Mouse (Mus musculus) liver, embryonic 15.5 days (tissue): ENCODE measurements at regions not wholly inside any gene's neighbourhood (a gene's known extent, or its start where the extent isn't known, plus 50 kb on each side); places are given as distances from the start of the nearest gene placed in this dataset.

ENCODE experiments used
- ATAC-seq: fragments of 200-750 bp; cut with Nextera tagmentation; 2 replicates; pipeline ENCODE4 v1.8.0; 2017; ENCODE audit warnings: moderate number of reproducible peaks, mild to moderate bottlenecking, moderate library complexity; ENCODE audit not compliant: insufficient read depth
- H3K27ac ChIP-seq: fragments of 300-500 bp; sonication (generic); replicated peaks from 2 replicates; pipeline ENCODE4 v1.5.1; 2015; ENCODE audit warnings: mild to moderate bottlenecking, inconsistent platforms
- H3K27me3 ChIP-seq: fragments of 300-500 bp; sonication (generic); 2 replicates; pipeline ENCODE4 v1.6.1; 2015; ENCODE audit warnings: mild to moderate bottlenecking, inconsistent platforms
- H3K36me3 ChIP-seq: fragments of 300-500 bp; sonication (generic); replicated peaks from 2 replicates; pipeline ENCODE4 v1.6.1; 2015; ENCODE audit warnings: moderate library complexity, mild to moderate bottlenecking, inconsistent platforms
- H3K4me1 ChIP-seq: fragments of 300-500 bp; sonication (generic); replicated peaks from 2 replicates; pipeline ENCODE4 v1.6.1; 2015; ENCODE audit warnings: inconsistent platforms
- H3K4me2 ChIP-seq: fragments of 300-500 bp; sonication (generic); 2 replicates; pipeline ENCODE4 v1.6.1; 2015; ENCODE audit warnings: moderate library complexity, mild to moderate bottlenecking, inconsistent platforms
- H3K4me3 ChIP-seq: fragments of 300-500 bp; sonication (generic); replicated peaks from 2 replicates; pipeline ENCODE4 v1.5.1; 2015; ENCODE audit warnings: mild to moderate bottlenecking, inconsistent platforms
- H3K9ac ChIP-seq: fragments of 300-500 bp; sonication (generic); 2 replicates; pipeline ENCODE4 v1.6.1; 2015; ENCODE audit warnings: moderate library complexity, mild to moderate bottlenecking, inconsistent platforms
- H3K9me3 ChIP-seq: fragments of 300-500 bp; sonication (generic); replicated peaks from 2 replicates; pipeline ENCODE4 v1.6.1; 2016; ENCODE audit warnings: inconsistent platforms
- WGBS: fragments of 180-500 bp; shearing (Covaris S2); methylation state at CpG from one replicate; pipeline ENCODE4 v1.1.7; 2015; ENCODE audit warnings: mixed read lengths; ENCODE audit not compliant: insufficient replicate concordance; 5-methylcytosine and 5-hydroxymethylcytosine counted together

DNA sequence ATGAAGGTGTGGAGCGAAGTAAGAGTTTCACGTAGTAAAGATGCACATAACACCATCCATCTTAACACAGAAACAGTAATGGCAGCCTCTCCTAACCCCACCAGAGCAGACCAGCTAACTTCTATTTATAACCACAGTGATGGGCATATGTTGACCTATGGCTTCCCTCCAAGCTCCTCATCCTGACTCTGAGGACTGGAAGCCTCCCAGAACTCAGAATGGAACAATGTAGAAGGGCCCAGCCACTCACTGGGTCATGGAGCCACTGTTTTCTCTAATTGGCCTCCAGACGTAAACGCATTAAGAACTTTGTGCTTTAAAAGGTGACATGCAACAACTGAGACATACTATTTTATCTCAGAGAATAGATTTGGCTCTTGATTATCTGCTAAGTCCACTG, 77.0 kb downstream of the Irs2 start:
- Histone ChIP-seq H3K4me2 (no peak overlapping the region), H3K36me3 (no peaks in the 10 kb centered on the region), H3K27ac (no peak overlapping the region), H3K9me3 (no peaks in the 10 kb centered on the region), H3K27me3 (peaks cover 35% of the 10 kb centered on the region), H3K4me1 (peaks cover 22% of the 10 kb centered on the region; the same call in 1 of the 2 replicates), H3K4me3 (no peak overlapping the region), H3K9ac (no peak overlapping the region)
- no peak for ATAC-seq
- WGBS: 64% methylated on average over 4 of the region's 4 CpGs

DNA sequence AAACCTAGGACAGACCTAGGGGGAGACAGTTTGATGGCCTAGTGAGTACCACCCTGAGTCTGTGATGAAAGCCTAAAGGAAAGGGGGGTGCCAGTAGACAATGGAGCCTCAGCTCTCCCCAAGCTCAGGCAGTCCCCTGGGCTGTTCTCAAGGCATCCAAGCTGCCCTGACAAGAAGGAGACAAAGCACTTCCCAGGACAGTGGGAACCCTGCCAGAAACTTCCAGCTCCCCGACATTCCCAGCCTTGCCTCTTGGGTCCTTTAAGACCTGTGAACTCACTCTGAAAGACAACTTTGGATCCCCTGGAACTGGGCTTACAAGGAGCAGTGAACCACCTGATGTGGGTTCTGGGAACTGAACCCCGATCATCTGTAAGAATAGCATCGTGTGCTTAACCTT, 79.4 kb downstream of the Irs2 start:
- Histone ChIP-seq H3K4me3 (no peak overlapping the region), H3K27ac (0 out of 2 replicates have a peak overlapping the region, but pooled peaks have one; percentile 14), H3K36me3 (no peaks in the 10 kb centered on the region), H3K9me3 (no peaks in the 10 kb centered on the region), H3K4me1 (peaks cover 28% of the 10 kb centered on the region), H3K9ac (no peak overlapping the region), H3K27me3 (peaks cover 50% of the 10 kb centered on the region), H3K4me2 (no peak overlapping the region)
- whole genome bisulfite sequencing: 63% methylated on average over 3 of the region's 3 CpGs
- no peak for ATAC-seq

DNA sequence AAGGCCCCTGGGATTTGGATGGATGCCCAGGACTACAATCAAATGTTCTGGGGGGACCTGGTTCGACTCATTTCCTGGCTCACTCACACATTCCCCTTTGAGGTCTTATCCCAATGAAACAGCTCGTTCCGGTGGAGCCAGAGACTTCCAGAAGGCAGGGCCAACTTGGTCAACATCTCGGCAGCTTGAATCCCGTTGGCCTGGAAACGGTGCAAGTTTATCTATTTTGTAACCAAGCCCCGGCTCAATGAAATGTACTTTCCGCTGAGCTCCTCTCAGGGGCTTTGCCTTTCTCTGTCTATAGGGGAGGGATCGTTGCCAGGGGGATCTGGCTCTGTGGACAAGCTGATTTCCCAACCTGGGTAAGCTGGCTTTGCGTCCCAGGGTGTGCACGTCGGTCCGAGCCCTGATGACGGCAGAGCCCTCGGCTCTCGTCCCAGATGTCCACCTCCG, 79.9 kb downstream of the Irs2 start:
- H3K4me3 ChIP-seq: no peak overlapping the region
- H3K36me3 ChIP-seq: no peaks in the 10 kb centered on the region
- H3K27ac ChIP-seq: peak overlapping the region; percentile 14; the same call in 1 of the 2 replicates
- H3K9me3 ChIP-seq: no peaks in the 10 kb centered on the region
- peaks cover 55% of the 10 kb centered on the region for H3K27me3 ChIP-seq
- peaks cover 33% of the 10 kb centered on the region for H3K4me1 ChIP-seq
- peak; percentile 72 for ATAC-seq
- H3K4me2 ChIP-seq: no peak overlapping the region
- H3K9ac ChIP-seq: no peak overlapping the region
- 59% methylated on average over 17 of the region's 17 CpGs for WGBS

DNA sequence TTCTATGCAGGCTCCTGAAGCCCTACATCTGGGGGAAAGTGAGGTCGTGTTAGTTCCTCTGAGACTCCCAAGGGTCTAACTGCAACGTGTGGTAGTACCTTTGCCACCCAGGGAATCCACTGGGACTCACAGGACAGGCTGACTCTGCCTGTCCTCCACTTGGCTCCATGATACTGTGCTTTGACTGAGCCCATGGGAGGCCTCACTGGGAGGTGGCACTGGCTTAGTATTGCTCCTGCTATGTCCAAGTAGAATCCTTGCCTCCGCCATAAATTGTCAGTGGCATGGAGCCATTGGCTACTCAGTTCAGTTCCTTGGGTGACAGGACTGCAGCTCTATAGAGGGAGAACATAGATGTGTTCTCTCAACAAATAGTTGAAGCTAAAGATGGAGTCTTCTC, 81.1 kb downstream of the Irs2 start:
- no peaks in the 10 kb centered on the region for H3K9me3 ChIP-seq
- H3K4me2 ChIP-seq: no peak overlapping the region
- no peak overlapping the region for H3K27ac ChIP-seq
- peaks cover 39% of the 10 kb centered on the region for H3K4me1 ChIP-seq
- WGBS: 53% methylated on average over 3 of the region's 3 CpGs
- no peak for ATAC-seq
- no peak overlapping the region for H3K4me3 ChIP-seq
- no peaks in the 10 kb centered on the region for H3K36me3 ChIP-seq
- H3K27me3 ChIP-seq: peaks cover 57% of the 10 kb centered on the region
- H3K9ac ChIP-seq: no peak overlapping the region

- Histone ChIP-seq H3K9me3 (no peaks in the 10 kb centered on the region), H3K27me3 (peaks cover 57% of the 10 kb centered on the region), H3K4me2 (no peak overlapping the region), H3K9ac (no peak overlapping the region), H3K4me3 (no peak overlapping the region), H3K36me3 (no peaks in the 10 kb centered on the region), H3K27ac (no peak overlapping the region), H3K4me1 (peaks cover 45% of the 10 kb centered on the region)
- ATAC-seq: no peak
Measured at GRCm38 (mm10) chr8:10926518-10926915, 81.7 kb downstream of the Irs2 start.

GRCm38 (mm10) chr8:10925582-10926517, 82.4 kb downstream of the Irs2 start:
- H3K36me3 ChIP-seq: no peaks in the 10 kb centered on the region
- no peak overlapping the region for H3K4me3 ChIP-seq
- H3K4me1 ChIP-seq: peaks cover 46% of the 10 kb centered on the region
- 22% methylated on average over 18 of the region's 18 CpGs for WGBS
- H3K27me3 ChIP-seq: peaks cover 57% of the 10 kb centered on the region
- H3K27ac ChIP-seq: no peak overlapping the region
- no peak overlapping the region for H3K4me2 ChIP-seq
- no peak for ATAC-seq
- H3K9ac ChIP-seq: no peak overlapping the region
- no peaks in the 10 kb centered on the region for H3K9me3 ChIP-seq

- Histone ChIP-seq H3K36me3 (no peaks in the 10 kb centered on the region), H3K4me3 (peak overlapping the region; percentile 10; the same call in 1 of the 2 replicates), H3K27me3 (peaks cover 53% of the 10 kb centered on the region), H3K4me2 (peak overlapping the region; percentile 35), H3K27ac (0 out of 2 replicates have a peak overlapping the region, but pooled peaks have one; percentile 29), H3K4me1 (peaks cover 46% of the 10 kb centered on the region), H3K9ac (0 out of 2 replicates have a peak overlapping the region, but pooled peaks have one; percentile 2), H3K9me3 (no peaks in the 10 kb centered on the region)
- 6% methylated on average over 20 of the region's 20 CpGs for WGBS
- peak; percentile 15; the same call in 1 of the 2 replicates for ATAC-seq
Measured at GRCm38 (mm10) chr8:10924526-10925199, 83.6 kb downstream of the Irs2 start.

GRCm38 (mm10) chr8:10924001-10924490, 84.2 kb downstream of the Irs2 start:
- Histone ChIP-seq H3K36me3 (no peaks in the 10 kb centered on the region), H3K9ac (no peak overlapping the region), H3K27ac (0 out of 2 replicates have a peak overlapping the region, but pooled peaks have one; percentile 24), H3K27me3 (peaks cover 53% of the 10 kb centered on the region), H3K4me1 (peaks cover 46% of the 10 kb centered on the region), H3K4me2 (peak overlapping the region; percentile 35), H3K9me3 (no peaks in the 10 kb centered on the region), H3K4me3 (no peak overlapping the region)
- ATAC-seq: no peak
- 14% methylated on average over 3 of the region's 3 CpGs for WGBS

DNA sequence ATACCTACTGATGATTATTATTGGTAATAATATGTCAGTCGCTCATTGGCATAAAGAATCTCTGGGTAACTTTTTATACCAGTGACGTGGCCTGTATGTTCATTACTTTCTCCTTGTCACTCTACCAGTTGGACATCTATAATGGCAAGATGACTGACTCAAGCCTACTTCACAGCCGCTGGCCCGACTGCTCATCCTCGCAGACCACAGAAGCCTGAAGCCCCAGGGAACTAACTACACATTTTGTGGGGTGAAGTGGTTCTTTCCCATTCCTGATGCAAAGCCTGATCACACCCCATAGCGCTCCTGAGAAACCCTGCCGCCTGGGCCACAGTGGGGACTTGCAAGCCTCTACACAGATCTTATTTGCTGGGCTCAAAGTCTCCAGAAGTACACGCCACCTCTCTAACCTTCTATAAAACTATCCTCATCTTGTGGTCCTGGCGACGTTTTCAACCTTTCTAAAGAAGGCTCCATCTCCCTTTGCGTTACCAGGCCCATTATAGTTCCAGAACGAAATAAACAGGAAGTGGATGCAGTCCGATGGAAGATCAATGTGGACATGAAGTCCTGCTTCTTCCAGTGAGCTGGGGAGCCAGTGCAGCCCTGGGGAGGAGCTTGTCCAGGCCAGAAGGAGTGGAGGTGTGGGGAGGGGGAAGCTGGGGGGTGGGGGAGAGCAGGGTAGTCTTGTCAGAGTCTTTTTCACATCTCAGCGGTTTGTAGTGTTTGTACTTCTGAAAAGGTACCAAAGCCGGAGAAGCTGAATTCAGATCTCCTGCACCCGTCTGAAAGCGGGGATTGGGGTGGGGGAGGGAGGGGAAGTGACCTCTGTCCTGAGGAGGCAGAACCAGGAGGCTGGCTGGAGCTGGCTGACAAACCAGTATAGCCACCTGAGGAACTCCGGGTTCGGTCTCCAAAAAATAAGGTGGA, 84.9 kb downstream of the Irs2 start:
- Histone ChIP-seq H3K4me2 (no peak overlapping the region), H3K36me3 (no peaks in the 10 kb centered on the region), H3K9me3 (no peaks in the 10 kb centered on the region), H3K9ac (no peak overlapping the region), H3K27ac (0 out of 2 replicates have a peak overlapping the region, but pooled peaks have one; percentile 24), H3K4me1 (peaks cover 46% of the 10 kb centered on the region), H3K27me3 (peaks cover 48% of the 10 kb centered on the region), H3K4me3 (no peak overlapping the region)
- no peak for ATAC-seq
- WGBS: 42% methylated on average over 19 of the region's 19 CpGs

- no peak overlapping the region for H3K9ac ChIP-seq
- H3K4me2 ChIP-seq: no peak overlapping the region
- no peak for ATAC-seq
- 54% methylated on average over 12 of the region's 12 CpGs for WGBS
- H3K27ac ChIP-seq: no peak overlapping the region
- H3K4me1 ChIP-seq: peaks cover 46% of the 10 kb centered on the region
- no peaks in the 10 kb centered on the region for H3K9me3 ChIP-seq
- H3K27me3 ChIP-seq: peaks cover 41% of the 10 kb centered on the region
- H3K36me3 ChIP-seq: no peaks in the 10 kb centered on the region
- no peak overlapping the region for H3K4me3 ChIP-seq
Measured at GRCm38 (mm10) chr8:10922209-10923030, 85.8 kb downstream of the Irs2 start.
